Mouse (Mus musculus) ES-E14 (cell line): ENCODE data around the gene Sox5. TPM values are rescaled to one million over a fixed set of nuclear protein-coding genes. Genes with fewer than 3 reads are reported as not detected.
A peak's percentile ranks its signal among the peaks of the same experiment; 100 is the strongest.

Source experiments
- DNase-seq: peaks from one replicate; pipeline ENCODE4 v3.0.0-alpha.2; 2013; ENCODE audit warnings: low read depth, low spot score
- H3K27ac ChIP-seq: 2 replicates; pipeline ENCODE4 v1.5.1; 2012; ENCODE audit warnings: low read depth, mild to moderate bottlenecking, low read length, moderate library complexity, mixed read lengths; ENCODE audit not compliant: poor library complexity, insufficient read depth, severe bottlenecking
- H3K36me3 ChIP-seq: 2 replicates; pipeline ENCODE4 v1.6.1; 2012; ENCODE audit warnings: mild to moderate bottlenecking, low read length, moderate library complexity, mixed read lengths; ENCODE audit not compliant: control insufficient read depth, poor library complexity, insufficient read depth, severe bottlenecking
- H3K4me1 ChIP-seq, 2 experiments: fragments of 150-350 bp in 1 of 2; sonication (generic) in 1 of 2; 2 replicates each; pipeline ENCODE4 v1.6.1; 2012; ENCODE audit warnings: low read length in 2 of 2, mild to moderate bottlenecking in 1 of 2, mixed read lengths in 1 of 2; ENCODE audit not compliant: control insufficient read depth in 2 of 2, insufficient read depth in 2 of 2, poor library complexity in 1 of 2
- H3K4me3 ChIP-seq, 2 experiments: fragments of 150-350 bp in 1 of 2; sonication (generic) in 1 of 2; 2 replicates each; pipeline ENCODE4 v1.5.1; 2012; ENCODE audit warnings: low read length in 2 of 2, low read depth in 1 of 2, mild to moderate bottlenecking in 1 of 2, mixed read lengths in 1 of 2; ENCODE audit not compliant: insufficient read depth in 1 of 2, poor library complexity in 1 of 2, severe bottlenecking in 1 of 2
- H3K9ac ChIP-seq: 2 replicates; pipeline ENCODE4 v1.6.1; 2012; ENCODE audit warnings: low read depth, mild to moderate bottlenecking, low read length, mixed read lengths; ENCODE audit not compliant: poor library complexity, insufficient read depth, severe bottlenecking
- H3K9me3 ChIP-seq: fragments of 150-350 bp; sonication (generic); 2 replicates; pipeline ENCODE4 v1.6.1; 2012; ENCODE audit warnings: low read depth, mild to moderate bottlenecking, low read length; ENCODE audit not compliant: control insufficient read depth, insufficient read depth
- CHD2 ChIP-seq: IDR thresholded peaks from 2 replicates; pipeline ENCODE4 v1.6.1; 2014; ENCODE audit warnings: mild to moderate bottlenecking, low read depth, low read length, inconsistent platforms
- HCFC1 ChIP-seq: IDR thresholded peaks from 2 replicates; pipeline ENCODE4 v1.6.1; 2012; ENCODE audit warnings: low read length, inconsistent platforms, borderline replicate concordance; ENCODE audit not compliant: insufficient read depth
- MAFK ChIP-seq: IDR thresholded peaks from 2 replicates; pipeline ENCODE4 v1.6.1; 2014; ENCODE audit warnings: mild to moderate bottlenecking, low read depth, low read length, inconsistent platforms; ENCODE audit not compliant: insufficient read depth
- ZC3H11A ChIP-seq: IDR thresholded peaks from 2 replicates; pipeline ENCODE4 v1.6.1; 2012; ENCODE audit warnings: low read depth, mild to moderate bottlenecking, inconsistent platforms, low read length, borderline replicate concordance
- ZNF384 ChIP-seq: IDR thresholded peaks from 2 replicates; pipeline ENCODE4 v1.6.1; 2012; ENCODE audit warnings: low read depth, low read length, inconsistent platforms
- in situ Hi-C, 2 experiments: fragments of 600-800 bp; cut with MboI; formaldehyde crosslinking; loops; one replicate each; pipeline ENCODE4 v1.15.1; 2025; ENCODE audit warnings: low sequenced_read_pairs in 2 of 2, inconsistent platforms in 1 of 2; ENCODE audit not compliant: unreplicated experiment in 2 of 2
- total RNA-seq: library from RNA; depleted of rRNA; stranded (reverse); fragments of 300-350 nt; gene quantifications from 2 replicates; pipeline ENCODE4 v1.2.3, GENCODE M21; 2012

Sox5 gene
- total RNA-seq, 1 experiment: 0.36 TPM

- in situ Hi-C loops: no loop called here
Observed at GRCm38 (mm10) chr6:144444367-144444766, 337.4 kb downstream of the Sox5 start.

GRCm38 (mm10) chr6:144443681-144444080, 338.1 kb downstream of the Sox5 start:
- H3K4me1 ChIP-seq: no peaks in the 10 kb centered on the region
- DNase-seq: peak; percentile 27
- no peak overlapping the region for H3K9ac ChIP-seq
- no peak overlapping the region for H3K4me3 ChIP-seq
- H3K36me3 ChIP-seq: no peaks in the 10 kb centered on the region
- no peaks in the 10 kb centered on the region for H3K9me3 ChIP-seq
- TF ChIP-seq ZNF384 (no peak), CHD2 (no peak), ZC3H11A (no peak), HCFC1 (no peak), MAFK (no peak)
- in situ Hi-C loops: no loop called here
- H3K27ac ChIP-seq: no peak overlapping the region

More at GRCm38 (mm10) chr6:144444367-144444766, 337.4 kb downstream of the Sox5 start:
- no peak for TF ChIP-seq CHD2
- TF ChIP-seq MAFK: no peak
- no peak for TF ChIP-seq ZNF384
- no peak for TF ChIP-seq HCFC1
- no peak for TF ChIP-seq ZC3H11A
- no peak overlapping the region for H3K9ac ChIP-seq
- no peaks in the 10 kb centered on the region for H3K4me1 ChIP-seq
- no peak overlapping the region for H3K27ac ChIP-seq
- H3K9me3 ChIP-seq: no peaks in the 10 kb centered on the region
- no peak for DNase-seq
- no peak overlapping the region for H3K4me3 ChIP-seq
- H3K36me3 ChIP-seq: no peaks in the 10 kb centered on the region

- no peaks in the 10 kb centered on the region for H3K36me3 ChIP-seq
- no peaks in the 10 kb centered on the region for H3K9me3 ChIP-seq
- H3K4me1 ChIP-seq: 0 out of 4 replicates have a peak, but pooled peaks cover 2 to 5% of the 10 kb centered on the region in 2 experiments
- DNase-seq: peak; percentile 39
- in situ Hi-C loops: no loop called here
- H3K4me3 ChIP-seq: no peak overlapping the region
- no peak overlapping the region for H3K9ac ChIP-seq
- H3K27ac ChIP-seq: no peak overlapping the region
- 0 out of 2 replicates have a peak, but pooled peaks have one; percentile 39 for TF ChIP-seq ZC3H11A
- TF ChIP-seq ZNF384: no peak
- no peak for TF ChIP-seq CHD2
Observed at GRCm38 (mm10) chr6:144429276-144429675, 352.5 kb downstream of the Sox5 start.

GRCm38 (mm10) chr6:144408030-144408429, 373.7 kb downstream of the Sox5 start:
- Histone ChIP-seq H3K4me3 (no peak overlapping the region), H3K27ac (no peak overlapping the region), H3K9me3 (no peaks in the 10 kb centered on the region), H3K36me3 (no peaks in the 10 kb centered on the region), H3K9ac (no peak overlapping the region), H3K4me1 (no peaks in the 10 kb centered on the region)
- TF ChIP-seq MAFK (no peak), CHD2 (no peak)
- in situ Hi-C loops: no loop called here
- DNase-seq: no peak

GRCm38 (mm10) chr6:144398115-144398514, 383.7 kb downstream of the Sox5 start:
- no peak overlapping the region for H3K9ac ChIP-seq
- no peak for DNase-seq
- H3K27ac ChIP-seq: no peak overlapping the region
- in situ Hi-C loops: no loop called here
- H3K36me3 ChIP-seq: no peaks in the 10 kb centered on the region
- H3K4me3 ChIP-seq: no peak overlapping the region
- no peaks in the 10 kb centered on the region for H3K4me1 ChIP-seq
- no peaks in the 10 kb centered on the region for H3K9me3 ChIP-seq
- no peak for TF ChIP-seq ZC3H11A
- TF ChIP-seq CHD2: no peak
- no peak for TF ChIP-seq ZNF384
- TF ChIP-seq MAFK: no peak
- no peak for TF ChIP-seq HCFC1
